Mouse (Mus musculus): ENCODE measurements at regions not wholly inside any gene's neighbourhood (a gene's known extent, or its start where the extent isn't known, plus 50 kb on each side); places are given as distances from the start of the nearest gene placed in this dataset.
A peak's percentile ranks its signal among the peaks of the same experiment; 100 is the strongest.

- peak; percentile 4 for DNase-seq
These were observed 67.1 kb upstream of the Gabrg2 start for GRCm38 (mm10) chr11:42067788-42068187.

- no peak for DNase-seq
These were observed 50.9 kb upstream of the Gabrg2 start for GRCm38 (mm10) chr11:42051567-42051966.

Measured in gastrocnemius, postnatal 10 days (tissue).